Mouse (Mus musculus) spleen, embryonic (tissue): ENCODE data around the gene Nebl.

Experiments
- CTCF ChIA-PET: fragments of 350-600 bp; sonication (Branson Sonifier 250); formaldehyde crosslinking; loops from one replicate; lab custom pipeline; 2022; lab: Charles Lee

The Nebl gene

GRCm38 (mm10) chr2:17730957-17731830, at the start of gene Nebl:
Gene Nebl (minus strand): TSS chr2:17731464.
- CTCF ChIA-PET, result no interaction called here

- CTCF ChIA-PET, result no interaction called here
These were observed 39.1 kb upstream of the Nebl start for GRCm38 (mm10) chr2:17770246-17770825.

GRCm38 (mm10) chr2:17769242-17769755, 38.0 kb upstream of the Nebl start:
- CTCF ChIA-PET, result no interaction called here

GRCm38 (mm10) chr2:17756271-17756670, 25.0 kb upstream of the Nebl start:
- CTCF ChIA-PET, result no interaction called here

- CTCF ChIA-PET, result no interaction called here
These were observed 10.9 kb upstream of the Nebl start for GRCm38 (mm10) chr2:17742051-17742763.

GRCm38 (mm10) chr2:17741555-17741954, 10.3 kb upstream of the Nebl start:
- CTCF ChIA-PET, result no interaction called here

- CTCF ChIA-PET, result no interaction called here
These were observed 9.2 kb upstream of the Nebl start for GRCm38 (mm10) chr2:17740454-17740853.

GRCm38 (mm10) chr2:17732210-17732609, 946 bp upstream of the Nebl start:
- CTCF ChIA-PET, result no interaction called here

- CTCF ChIA-PET, result no interaction called here
These were observed 552 bp upstream of the Nebl start for GRCm38 (mm10) chr2:17731831-17732200.

GRCm38 (mm10) chr2:17730648-17730956, 662 bp downstream of the Nebl start:
- CTCF ChIA-PET, result no interaction called here

GRCm38 (mm10) chr2:17729770-17730647, 1.3 kb downstream of the Nebl start:
- CTCF ChIA-PET, result no interaction called here

GRCm38 (mm10) chr2:17724405-17724804, 6.9 kb downstream of the Nebl start:
- CTCF ChIA-PET, result no interaction called here

- CTCF ChIA-PET, result interaction anchor here (0.7 kb wide), 1 partner anchor 58 kb away, joined by 3 read pairs; no protein-coding TSS in a partner anchor
These were observed 7.8 kb downstream of the Nebl start for GRCm38 (mm10) chr2:17723268-17724019.

GRCm38 (mm10) chr2:17721177-17721715, 10.0 kb downstream of the Nebl start:
- CTCF ChIA-PET, result no interaction called here

GRCm38 (mm10) chr2:17718281-17718680, 13.0 kb downstream of the Nebl start:
- CTCF ChIA-PET, result no interaction called here

GRCm38 (mm10) chr2:17717200-17717599, 14.1 kb downstream of the Nebl start:
- CTCF ChIA-PET, result no interaction called here

GRCm38 (mm10) chr2:17715149-17715767, 16.0 kb downstream of the Nebl start:
- CTCF ChIA-PET, result no interaction called here

- CTCF ChIA-PET, result no interaction called here
These were observed 16.6 kb downstream of the Nebl start for GRCm38 (mm10) chr2:17714661-17715060.

GRCm38 (mm10) chr2:17714124-17714523, 17.1 kb downstream of the Nebl start:
- CTCF ChIA-PET, result no interaction called here

- CTCF ChIA-PET, result no interaction called here
These were observed 20.0 kb downstream of the Nebl start for GRCm38 (mm10) chr2:17711216-17711615.
